Mouse (Mus musculus) heart, adult 11 months (tissue): ENCODE results near the gene Cbx1.
"Not testable (repeated sequence)": the region's sequence is repeated elsewhere in the genome, so short reads cannot be mapped to it uniquely, and the experiment has no call there.

Source experiments
- DNase-seq: peaks from one replicate; pipeline ENCODE4 v3.0.0; 2022

Gene Cbx1

GRCm38 (mm10) chr11:96775665-96776064, 13.3 kb upstream of the Cbx1 start:
- DNase-seq = no peak

DNA sequence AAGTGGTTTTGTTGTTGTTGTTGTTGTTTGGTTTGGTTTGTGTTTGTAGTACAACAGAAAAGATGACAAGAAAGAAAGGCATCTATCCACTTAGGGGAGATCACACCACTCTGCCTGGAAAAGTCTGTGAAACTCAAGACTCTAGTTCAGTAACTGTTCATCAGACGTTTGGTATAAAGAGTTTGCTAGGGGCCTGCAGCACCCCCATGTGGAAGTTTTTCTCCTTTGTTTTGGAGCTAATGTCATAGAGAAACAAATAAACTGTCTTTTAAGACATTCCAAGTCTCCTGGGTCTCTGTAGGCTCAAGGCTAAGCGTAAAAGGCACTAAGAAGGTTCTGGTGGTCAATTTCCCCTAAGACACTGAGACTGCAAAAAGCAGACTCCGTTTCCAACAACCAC, 12.9 kb upstream of the Cbx1 start:
- no peak for DNase-seq

DNA sequence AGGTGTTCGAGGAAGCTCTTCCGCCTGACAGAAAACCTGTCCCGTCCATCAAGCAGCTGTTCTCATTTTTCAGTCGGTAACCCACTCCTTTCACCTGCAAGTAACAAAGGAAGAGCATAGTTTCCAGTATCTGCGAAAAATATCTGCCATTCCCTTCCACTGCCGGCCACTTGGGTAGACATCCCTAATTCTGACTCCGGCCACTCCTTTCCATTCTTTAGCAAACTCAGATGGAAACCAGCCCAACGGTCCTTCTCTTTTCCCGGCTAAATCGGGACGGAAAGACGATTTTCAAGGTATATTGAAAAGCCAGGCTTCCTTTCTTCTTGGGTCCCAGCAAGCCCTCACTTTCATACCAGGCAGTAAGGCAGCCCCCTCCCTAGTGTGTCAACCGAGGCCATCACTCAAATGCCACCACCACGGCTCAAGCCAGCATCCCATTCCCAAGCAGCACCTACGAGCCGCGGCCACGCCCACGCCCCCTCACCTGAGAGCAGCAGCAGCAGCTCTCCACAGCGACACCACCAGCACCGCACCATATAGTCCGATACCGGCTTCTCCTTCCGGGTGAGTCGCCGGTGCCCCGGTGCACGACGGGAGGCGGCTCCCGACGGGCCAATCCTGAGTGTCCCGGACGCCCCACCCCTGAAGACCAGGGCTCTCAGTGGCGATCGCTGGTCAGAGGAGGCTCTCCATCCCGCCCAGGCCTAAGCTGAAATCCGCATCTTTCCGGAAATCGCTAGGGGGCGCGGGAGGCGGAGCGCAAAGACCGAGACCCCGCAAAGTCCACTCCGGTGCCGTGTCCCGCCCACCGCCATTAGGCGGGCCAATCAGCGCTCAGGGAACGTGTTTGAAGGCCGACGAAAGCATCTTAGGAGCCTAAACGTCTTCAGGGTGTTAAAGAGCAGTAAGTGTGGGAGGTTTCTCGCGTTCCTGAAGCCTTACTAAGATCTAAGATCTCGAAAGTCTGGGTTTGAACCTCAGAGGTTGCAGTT, 11.7 kb upstream of the Cbx1 start, which contains the start of gene Snx11:
TSS of gene Snx11 (minus strand) at position 592 of the 995 bp plus-strand sequence.
- peak; percentile 100 for DNase-seq

- not testable (repeated sequence) for DNase-seq
Observed at GRCm38 (mm10) chr11:96778061-96778627, 10.8 kb upstream of the Cbx1 start.

DNA sequence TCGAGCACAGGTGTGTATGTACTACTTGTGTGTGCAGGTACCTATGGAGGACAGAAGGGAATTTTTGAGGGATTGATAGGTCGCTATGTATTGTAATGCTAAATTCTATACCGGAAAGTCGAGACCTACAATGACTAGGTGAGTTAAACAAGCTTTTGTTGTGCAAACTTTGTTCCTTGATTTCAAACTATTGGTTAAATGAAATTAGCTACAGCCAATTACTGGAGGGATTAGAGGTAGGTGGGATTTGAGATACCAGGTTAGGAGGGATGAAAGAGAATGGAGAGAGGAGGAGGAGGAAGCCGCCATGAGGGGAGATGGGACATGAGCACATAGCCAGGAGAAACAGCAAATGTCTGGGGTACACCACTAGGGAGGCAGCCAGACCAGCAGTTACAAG, 8.6 kb upstream of the Cbx1 start:
- DNase-seq = peak; percentile 30

- peak; percentile 81 for DNase-seq
Observed at GRCm38 (mm10) chr11:96781425-96781824, 7.5 kb upstream of the Cbx1 start.

GRCm38 (mm10) chr11:96784847-96785246, 4.1 kb upstream of the Cbx1 start:
- DNase-seq = peak; percentile 90

- DNase-seq = peak; percentile 82
Observed at GRCm38 (mm10) chr11:96786731-96787450, 2.0 kb upstream of the Cbx1 start.

DNA sequence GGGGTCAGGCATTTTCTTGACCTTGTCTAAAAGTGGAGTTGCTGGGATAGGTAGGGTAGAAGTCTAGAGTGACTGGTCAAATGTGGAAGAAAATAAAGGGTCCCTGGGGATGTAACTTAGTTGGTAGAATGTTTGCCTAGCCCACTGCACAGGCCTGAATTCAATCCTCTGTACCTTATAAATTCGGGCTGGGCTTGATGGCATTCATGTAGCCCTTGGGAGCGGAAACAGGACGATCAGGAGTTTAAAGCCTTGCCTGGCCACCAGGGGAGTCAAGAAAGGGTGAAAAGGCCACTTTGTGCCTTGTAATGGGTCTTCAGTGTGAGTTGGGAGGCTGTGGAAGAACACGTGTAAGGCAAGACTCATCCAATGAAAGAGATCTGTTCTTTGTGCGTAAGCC, 1.1 kb downstream of the Cbx1 start:
- peak; percentile 73 for DNase-seq

DNA sequence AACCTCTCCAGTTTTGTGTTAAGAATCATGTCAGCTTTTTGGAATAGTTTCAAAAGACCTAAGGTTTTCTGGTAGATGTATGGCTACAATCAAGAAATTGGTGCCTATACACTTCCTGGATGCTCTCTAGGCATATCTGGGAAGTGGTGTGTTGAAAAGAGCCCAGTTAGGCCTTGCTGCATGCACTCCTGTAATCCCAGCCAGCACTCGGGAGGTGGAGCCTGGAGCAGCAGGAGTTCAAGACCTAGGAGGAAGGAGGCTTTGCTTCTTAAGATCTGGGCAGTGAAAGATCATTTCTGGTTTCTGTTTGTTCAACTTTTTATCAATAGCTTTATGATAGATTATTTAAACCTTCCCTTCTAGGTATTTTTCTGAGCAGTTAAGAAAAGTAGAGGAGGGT, 1.8 kb downstream of the Cbx1 start:
- DNase-seq = peak; percentile 70

GRCm38 (mm10) chr11:96795491-96795890, 6.6 kb downstream of the Cbx1 start:
- DNase-seq = peak; percentile 84

GRCm38 (mm10) chr11:96796081-96796480, 7.2 kb downstream of the Cbx1 start:
- peak; percentile 55 for DNase-seq

DNA sequence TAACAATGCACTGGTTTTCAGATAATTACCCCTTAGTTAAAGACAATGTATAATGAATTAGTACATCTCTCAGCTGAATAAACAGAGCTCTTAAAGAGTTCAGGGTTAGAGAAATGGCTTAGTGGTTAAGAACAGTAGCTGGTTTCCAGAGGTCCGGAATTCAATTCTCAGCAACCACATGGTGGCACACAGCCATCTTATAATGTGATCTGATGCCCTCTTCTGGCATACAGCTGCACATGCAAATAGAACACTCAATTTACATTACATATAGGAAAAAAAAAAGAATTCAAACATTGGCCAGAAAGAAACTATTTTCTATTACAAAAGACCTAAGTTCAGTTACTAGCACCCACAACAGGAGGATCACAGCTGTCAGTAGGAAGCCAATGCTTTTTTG, 7.7 kb downstream of the Cbx1 start:
- peak; percentile 57 for DNase-seq

DNA sequence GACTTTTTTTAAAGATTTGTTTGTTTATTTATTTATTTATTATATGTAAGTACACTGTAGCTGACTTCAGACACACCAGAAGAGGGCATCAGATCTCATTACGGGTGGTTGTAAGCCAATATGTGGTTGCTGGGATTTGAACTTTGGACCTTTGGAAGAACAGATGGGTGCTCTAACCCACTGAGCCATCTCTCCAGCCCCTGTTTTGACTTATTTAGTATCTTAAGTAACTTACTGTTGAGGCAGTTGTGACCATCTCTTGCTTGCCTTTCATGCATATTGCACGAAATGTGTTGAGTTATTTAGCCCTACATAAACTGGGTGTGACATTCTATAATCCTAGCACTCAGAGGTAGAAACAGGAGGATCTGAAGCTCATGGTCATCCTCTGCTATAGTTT, 10.6 kb downstream of the Cbx1 start:
- no peak for DNase-seq

- peak; percentile 82 for DNase-seq
Observed at GRCm38 (mm10) chr11:96805606-96806005, 16.7 kb downstream of the Cbx1 start.

DNA sequence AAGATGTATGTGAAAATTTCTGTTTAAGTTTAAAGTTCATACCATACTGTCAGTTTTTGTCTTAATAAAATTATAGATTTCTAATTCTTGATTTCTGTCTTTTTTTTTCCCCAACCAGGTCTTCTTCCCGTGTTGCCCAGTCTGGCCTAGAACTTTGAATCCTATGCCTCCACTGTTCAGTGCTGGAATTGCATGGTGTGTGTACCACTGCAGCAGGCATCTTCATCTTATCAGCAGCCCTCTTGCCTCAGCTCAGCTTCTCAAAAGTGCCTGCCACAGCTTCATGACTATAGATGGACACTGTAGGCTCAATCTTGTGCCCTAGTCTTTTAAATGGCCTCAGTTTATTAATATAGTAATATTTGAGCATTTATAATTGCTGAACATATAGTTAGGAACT, 19.1 kb downstream of the Cbx1 start:
- peak; percentile 72 for DNase-seq

DNA sequence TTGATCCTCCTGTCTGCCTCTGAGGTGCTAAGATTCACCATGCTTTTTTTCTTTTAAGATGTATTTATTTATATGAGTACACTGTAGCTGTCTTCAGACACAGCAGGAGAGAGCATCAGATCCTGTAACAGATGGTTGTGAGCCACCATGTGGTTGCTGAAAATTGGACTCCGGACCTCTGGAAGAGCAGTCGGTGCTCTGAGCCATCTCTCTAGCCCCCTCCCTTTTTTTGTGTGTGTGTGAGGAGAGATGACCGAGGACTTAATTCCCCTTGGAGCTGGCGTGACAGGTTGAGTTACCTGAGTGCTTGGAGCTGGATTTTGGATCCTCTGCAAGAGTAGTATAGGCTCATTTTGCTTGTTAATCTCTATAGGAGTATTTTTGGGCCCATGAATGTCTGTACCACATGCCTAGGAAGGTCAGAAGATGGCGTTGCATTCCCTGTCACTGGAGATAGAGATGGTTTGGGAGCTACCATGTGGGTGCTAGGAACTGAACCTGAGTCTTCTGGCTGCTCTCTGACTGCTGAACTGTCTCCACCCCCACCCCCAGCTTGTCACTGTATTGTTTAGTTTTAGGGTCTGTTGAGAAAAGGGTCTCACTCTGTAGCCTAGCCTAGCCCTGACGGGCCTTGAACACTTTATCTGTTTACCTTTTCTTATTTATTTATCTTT, 20.8 kb downstream of the Cbx1 start:
- DNase-seq = no peak

- not testable (repeated sequence) for DNase-seq
Observed at GRCm38 (mm10) chr11:96811188-96811587, 22.3 kb downstream of the Cbx1 start.

DNA sequence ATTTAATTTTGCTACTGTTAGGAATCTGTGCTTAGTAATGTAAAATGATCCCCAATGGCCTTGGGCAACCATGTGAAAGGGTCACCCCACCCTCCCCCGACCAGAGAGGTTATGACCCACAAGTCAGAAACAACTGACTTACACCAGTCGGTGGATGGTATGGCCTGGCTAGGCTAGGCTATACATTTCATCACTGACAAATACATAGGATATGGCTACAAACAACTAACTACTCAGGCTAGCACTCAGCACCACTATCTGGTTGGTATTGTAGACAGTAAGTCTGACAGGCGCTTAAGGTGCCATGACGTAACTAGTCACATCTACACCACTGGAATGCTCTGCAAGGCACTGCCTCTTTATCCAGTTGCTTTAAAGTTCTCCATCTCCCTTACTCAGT, 24.5 kb downstream of the Cbx1 start:
- DNase-seq = no peak

- no peak for DNase-seq
Observed at GRCm38 (mm10) chr11:96813920-96814319, 25.0 kb downstream of the Cbx1 start.

DNA sequence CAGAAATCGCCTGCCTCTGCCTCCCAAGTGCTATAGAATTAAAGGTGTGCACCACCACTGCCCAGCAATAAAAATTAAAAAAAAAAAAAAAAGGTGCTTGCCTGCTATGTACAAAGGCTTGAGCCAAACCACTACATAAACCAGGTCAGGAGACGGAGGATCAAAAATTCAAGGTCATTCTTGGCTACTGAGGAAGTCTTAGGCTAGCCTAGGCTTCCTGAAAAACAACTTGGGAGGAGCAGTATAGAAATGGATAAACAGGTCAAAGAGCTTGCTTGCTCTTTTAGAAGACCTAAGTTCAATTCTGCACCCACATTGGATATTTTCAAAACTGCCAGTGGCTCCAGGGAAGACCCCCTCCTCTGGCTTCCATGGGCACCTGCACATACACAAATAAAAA, 25.5 kb downstream of the Cbx1 start:
- DNase-seq = no peak

DNA sequence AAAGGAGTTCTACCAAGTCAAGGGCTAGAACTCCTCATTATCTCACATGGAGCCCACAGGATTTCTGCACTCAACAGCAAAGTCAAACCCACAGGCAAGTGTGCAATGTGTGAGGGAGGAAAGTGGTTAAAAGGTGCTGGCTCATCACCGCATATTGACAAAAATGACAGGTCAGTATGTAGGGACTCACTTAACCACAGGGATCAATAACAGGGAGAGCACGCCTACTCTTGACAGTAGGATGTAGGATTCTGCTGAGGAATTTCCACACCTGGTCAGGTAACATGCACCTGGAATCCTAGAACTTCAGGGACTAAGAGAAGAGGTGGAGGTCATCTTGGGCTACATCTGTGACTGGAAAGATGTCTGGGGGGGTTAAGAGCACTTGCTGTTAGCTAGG, 27.0 kb downstream of the Cbx1 start:
- DNase-seq = no peak

DNA sequence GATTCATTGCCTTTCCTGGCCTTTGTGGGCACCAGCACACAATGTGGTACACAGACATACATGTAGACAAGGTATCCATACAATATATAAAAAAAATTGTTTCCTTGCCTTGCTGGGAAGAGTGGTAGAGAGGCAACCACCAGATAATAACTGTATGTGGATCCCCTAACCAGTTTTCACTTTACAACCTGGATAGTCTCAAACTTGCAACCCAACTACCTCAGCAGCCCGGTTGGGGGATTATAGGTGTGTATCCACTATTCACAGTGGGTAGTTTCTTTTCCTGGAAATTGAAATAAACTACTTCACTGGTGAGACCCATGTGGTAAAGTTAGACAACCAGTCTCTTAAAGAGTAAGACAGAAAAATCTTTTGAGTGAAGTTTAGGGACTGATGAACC, 27.6 kb downstream of the Cbx1 start:
- DNase-seq = no peak
